Mouse (Mus musculus) B cell, adult 2 months (primary cell): ENCODE results near the gene Olig1.

Source experiments
- DNase-seq, 2 experiments: peaks; one replicate each; pipeline ENCODE4 v3.0.0; 2022

Gene Olig1

DNA sequence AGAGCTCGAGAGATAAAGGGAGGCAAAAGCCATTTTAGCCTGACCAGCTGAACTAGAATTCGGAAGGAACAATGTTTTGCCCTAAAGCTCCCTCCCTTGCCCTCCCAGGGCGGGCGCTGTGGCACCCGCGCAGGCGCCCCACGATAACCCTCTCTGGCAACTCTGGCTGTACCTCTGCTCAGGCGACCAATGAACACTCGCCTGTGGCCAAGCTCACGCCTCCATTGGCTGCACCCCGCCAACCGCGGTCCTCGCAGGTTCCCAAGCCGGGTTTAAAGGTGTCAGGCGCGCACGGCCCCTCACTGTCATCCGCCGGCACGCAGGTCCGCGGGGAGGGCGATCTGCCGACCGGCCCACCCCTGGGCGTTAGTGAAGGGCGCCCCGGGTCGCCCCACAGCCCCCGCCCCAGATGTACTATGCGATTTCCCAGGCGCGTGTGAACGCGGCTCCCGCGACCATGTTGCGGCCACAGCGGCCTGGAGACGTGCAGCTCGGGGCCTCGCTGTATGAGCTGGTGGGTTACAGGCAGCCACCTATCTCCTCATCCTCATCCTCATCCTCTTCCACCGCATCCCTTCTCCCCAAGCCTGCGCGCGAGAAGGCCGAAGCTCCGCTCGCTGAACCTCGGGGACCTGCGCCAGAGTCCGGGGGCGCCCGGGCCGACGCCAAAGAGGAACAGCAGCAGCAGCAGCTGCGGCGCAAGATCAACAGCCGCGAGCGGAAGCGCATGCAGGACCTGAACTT lies at the start of gene Olig1:
Gene Olig1 (plus strand): TSS at position 305 of the 744 bp plus-strand sequence.
- no peak for DNase-seq

DNA sequence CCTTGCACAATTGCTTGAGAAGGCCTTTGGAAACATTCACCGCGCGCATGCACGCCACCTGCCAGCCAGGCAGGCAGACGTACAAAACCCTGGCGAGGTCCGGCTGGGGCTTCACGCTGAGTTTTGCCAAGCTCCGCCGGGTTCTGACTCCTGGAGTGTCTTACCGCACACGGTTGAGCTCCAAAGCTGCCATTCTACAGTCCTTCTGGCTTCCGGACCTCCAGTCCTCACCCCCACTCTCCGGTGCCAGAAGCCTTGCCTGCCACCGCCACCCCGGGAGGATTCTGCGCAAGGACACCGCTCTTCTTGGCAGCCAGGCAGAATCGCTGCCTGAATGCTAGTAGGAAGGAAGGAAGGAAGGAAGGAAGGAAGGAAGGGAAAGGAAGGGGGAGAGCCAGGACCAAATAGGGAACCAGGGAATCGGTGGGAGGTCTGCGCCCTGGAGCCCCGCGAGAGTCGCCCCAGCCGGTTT lies 47.4 kb upstream of the Olig1 start:
- no peak for DNase-seq

DNA sequence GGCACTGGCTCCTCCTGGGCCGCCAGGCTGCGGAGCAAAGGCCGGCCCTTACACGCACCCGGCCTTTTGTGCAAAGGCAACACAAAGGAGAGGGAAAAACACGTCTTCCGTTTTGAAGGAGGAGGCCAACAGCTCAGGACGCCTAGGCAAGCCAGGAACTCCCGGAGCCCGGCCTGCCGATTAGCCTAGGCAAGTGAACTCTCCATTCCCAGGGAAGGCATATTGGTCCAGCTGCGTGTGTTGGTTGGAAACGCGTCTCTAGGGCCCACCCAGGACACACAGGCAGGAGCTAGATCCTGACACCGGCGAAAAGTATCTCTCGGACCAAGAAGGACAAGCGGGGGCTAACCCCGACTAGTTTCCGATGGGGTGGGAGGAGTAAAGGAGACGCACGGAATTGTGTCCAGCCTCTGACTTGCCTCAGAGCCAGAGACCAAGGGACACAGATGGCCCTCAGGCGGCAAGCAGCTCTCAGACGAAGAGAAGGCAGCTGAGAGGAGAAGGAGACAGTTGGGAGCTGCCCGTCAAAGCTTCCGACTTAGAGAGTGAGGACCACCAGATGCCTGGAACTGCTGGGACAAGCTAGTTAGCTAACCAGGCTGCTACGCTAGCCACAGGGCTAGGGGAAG lies 46.8 kb upstream of the Olig1 start:
- DNase-seq, result peak in 1 of 2 experiments; percentile 14

DNA sequence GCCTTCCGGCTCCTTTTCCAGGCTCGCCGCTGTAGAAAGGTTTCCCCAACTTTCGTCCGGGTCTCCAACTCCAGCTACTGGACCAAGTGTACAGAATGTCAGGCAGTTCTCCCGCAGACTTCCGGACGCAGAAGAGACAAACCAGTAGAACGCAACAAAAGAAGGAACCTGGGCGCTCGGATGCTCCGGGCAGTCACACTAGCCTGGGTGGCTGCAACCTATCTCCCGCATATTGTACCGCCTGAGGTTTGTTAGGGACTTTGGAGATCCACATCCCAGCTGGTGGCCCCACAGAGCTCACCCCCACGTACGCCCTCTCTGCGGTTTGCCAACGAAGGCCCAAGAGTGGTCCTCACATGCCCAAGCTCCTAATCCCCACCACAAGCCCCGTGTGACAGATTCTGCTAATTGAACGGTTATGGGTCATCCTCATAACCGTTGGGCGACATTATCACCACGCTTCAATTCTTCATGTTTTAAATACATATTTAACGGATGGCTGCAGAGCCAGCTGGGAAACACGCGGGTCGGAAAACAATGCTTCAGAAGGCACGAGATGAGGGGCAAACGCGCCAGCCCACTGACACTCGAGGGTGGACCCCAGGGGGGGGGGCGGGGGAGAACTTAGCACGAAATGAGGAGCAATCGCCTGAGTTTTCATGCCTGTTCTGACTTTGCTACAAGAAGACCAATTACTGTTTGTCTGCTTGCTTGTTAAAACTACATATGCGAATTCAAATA lies 46.1 kb upstream of the Olig1 start:
- no peak for DNase-seq

DNA sequence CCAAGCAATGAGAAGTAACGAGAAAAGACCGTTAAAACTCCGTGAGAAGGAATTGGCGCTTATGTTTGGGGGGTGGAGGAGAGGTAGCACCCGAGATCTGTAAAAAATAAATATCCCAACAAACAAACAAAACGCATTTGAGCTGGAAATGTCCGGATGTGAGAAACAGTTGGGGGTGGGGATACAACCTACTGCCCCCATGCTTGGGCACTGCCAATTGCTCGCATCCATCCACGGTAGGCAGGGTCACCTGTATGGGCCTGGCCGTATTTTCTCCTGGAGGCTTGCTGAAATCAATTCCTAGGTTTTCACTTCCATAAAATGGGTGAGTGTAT lies 45.5 kb upstream of the Olig1 start:
- DNase-seq, result no peak

DNA sequence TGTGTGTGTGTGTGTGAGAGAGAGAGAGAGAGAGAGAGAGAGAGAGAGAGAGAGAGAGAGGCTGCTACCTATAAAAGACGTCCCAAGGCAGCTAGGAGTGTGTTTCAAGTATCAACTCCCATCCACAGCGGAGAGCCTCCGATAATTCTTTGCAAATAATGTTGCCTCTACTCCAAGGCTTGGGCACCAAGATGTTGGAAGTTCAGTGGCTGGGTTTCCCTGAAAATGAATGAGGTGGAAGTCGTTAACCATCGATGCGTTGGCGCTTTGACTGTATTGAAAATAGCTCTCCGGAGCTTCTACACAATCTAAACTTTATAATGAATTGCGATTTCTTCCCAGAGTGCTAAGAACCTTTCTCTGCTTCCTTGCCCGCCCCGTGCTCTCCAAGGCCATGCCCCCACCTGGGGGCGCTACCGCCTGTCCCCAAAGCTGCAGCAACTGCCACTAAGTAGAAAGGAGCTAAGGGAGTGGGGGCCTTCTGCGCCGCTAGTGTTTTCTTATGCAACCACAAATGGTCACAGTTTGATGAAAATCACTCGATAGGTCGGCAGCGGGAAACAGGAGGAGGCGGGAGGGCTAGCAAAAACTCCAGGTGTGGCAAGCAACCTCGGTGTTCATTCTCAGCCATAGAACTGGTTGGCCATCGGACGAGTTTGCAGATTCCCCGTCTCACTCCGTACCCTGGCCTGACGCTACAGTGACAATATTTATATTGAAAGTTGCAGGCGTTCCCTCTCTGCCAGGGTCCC lies 44.9 kb upstream of the Olig1 start:
- peak; percentile 51 to 53 for DNase-seq

DNA sequence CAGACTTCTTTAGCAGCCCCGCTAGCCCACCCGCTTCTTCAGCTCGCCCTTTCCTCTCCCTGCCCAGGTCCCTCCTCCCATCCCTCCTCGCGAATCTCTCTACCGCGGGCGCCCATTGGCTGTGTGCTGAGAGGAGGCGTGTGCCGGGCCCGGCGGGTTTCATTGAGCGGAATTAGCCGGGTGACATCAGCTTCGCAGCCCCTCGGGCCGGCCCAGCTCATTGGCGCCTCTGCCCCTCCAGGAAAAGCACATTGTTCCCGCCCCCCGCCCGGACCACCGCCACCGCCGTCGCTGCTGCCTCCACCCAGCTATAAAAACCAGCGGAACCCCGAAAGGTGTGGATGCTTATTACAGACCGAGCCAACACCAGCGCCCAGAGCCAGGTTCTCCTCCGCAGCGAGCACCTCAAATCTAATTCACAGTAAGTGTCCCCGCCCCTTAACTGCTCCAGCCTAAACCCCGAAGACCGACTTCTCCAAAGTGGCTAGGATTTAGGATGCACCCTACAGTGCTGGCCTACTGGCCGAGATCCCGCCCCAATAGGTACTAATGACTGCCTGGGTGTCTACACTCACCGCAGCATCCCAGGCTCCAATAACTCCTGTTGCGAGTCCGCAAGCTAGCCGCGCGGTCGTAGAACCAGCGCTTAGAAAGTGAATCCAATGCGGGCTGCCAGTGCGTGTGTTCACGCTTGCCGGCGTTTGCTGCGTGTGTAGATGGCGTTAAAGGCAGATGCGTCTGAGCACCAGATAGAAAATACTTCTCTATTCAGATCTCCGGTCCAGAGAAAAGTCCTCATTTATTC lies 44.1 kb upstream of the Olig1 start, which contains the start of gene Olig2:
Gene Olig2 (plus strand): TSS at position 225 of the 805 bp plus-strand sequence.
- DNase-seq, result peak in 1 of 2 experiments; percentile 2

DNA sequence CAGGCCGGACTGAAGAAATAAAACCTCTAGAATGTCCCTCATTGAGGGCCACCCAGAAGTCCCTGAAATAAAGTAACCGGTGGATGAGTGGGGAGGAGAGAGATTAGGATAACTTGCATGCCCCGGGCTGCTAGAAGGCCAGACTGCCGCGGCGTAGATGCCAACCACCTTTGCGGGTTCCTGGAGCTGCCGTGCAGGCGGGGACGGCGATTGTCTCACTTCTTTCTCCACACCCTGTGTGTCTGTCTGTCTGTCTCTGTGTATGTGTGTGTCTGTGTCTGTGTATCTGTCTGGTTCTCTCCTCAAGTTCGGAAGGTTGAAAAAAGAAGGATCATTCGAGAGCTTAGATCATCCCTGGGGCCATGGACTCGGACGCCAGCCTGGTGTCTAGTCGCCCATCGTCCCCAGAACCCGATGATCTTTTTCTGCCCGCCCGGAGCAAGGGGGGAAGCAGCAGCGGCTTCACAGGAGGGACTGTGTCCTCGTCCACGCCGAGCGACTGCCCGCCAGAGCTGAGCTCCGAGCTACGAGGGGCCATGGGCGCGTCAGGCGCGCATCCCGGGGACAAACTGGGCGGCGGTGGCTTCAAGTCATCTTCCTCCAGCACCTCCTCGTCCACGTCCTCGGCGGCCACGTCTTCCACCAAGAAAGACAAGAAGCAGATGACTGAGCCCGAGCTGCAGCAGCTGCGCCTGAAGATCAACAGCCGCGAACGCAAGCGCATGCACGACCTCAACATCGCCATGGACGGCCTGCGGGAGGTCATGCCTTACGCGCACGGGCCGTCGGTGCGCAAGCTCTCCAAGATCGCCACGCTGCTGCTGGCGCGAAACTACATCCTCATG lies 43.3 kb upstream of the Olig1 start:
- DNase-seq, result no peak

DNA sequence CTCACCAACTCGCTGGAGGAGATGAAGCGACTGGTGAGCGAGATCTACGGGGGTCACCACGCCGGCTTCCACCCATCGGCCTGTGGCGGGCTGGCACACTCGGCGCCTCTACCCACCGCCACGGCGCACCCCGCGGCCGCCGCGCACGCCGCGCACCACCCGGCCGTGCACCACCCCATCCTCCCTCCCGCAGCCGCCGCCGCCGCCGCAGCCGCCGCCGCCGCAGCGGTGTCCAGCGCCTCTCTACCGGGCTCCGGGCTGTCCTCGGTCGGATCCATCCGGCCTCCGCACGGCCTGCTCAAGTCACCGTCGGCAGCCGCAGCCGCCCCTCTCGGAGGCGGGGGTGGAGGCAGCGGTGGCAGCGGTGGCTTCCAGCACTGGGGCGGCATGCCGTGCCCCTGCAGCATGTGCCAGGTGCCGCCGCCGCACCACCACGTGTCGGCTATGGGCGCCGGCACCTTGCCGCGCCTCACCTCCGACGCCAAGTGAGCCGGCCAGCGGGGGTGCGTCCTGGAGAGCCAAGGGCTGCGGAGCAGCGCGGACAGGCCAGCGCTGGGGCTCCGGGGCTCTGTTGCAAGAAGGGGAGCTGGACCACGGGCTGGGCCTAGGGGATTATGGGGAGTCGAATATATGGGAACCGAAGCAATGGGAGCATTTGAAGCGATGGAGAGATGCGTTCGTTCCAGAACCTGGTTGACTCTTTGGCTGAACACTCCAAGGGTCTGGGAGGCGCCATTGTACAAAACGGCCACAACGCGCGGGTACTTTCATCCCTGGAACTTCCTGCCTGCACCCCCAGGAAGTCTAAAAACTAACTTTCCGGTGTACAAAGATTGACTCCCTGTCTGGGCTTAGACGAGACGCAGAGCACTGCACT lies 42.5 kb upstream of the Olig1 start:
- DNase-seq, result peak in 1 of 2 experiments; percentile 10

DNA sequence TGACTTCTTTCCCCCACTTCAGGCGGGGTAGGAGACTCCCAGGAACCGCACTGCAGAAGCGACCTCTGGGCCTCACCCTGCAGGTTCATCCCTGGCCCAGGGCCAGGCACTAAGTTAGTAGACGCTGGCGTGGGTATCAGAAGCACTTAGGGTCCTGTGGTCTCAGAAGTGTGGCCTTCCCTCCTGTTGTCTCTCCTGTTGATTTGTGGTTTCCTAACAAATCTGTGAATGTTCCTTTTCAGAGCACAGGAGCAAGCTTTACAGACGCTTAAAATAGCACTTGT lies 41.9 kb upstream of the Olig1 start:
- DNase-seq, result no peak

DNA sequence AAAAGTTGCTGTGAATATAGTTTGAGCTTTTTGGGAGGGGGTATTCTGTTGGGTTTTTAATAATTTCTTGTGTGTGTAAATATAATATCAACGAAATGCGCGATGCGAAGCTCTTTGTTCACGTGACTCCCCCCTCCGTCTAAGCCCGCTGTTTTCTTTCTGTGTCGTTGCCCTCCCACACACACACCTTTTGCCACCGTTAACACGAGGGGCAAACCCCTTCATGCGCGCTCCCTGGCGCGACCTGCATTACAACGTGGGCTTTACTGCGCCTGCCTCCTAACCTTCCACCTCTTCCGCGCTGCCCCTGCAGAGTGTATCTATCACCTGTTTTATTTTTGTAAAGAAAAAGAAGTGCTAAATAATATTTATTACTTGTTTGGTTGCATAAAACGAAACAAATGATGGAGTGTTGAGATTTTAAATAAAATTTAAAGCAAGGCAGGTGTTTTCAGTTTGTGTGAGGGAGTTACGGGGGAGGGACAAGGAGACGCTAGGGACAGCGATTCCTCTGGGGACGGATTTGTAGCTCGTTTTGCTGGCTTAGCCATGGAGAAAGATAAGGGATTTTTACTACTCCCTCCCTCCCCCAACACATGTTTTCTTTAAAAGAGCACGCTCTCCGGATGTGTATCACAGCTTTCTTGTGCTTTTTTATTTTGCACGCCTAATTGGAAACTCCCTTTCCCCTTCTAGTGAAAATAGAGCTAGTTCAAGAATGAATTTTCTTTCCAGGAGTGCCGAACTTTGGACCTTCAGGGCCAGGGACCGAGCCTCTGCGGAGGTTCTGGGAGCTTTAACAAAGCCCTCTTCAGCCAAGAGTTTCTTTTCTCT lies 41.1 kb upstream of the Olig1 start:
- no peak for DNase-seq

DNA sequence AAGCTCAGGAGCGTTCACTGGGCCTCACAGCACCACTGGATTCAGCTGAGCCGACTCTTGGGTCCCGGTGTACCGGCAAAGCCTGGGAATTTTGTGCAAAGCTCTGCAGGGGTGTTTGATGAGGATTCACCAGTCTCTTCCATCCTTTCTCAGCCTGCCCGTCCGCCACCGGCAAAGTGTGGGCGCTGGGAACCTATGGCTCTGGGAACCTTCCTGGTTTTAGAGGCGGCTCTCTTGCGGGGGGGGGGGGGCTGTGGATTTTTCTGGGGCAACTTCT lies 40.6 kb upstream of the Olig1 start:
- no peak for DNase-seq

DNA sequence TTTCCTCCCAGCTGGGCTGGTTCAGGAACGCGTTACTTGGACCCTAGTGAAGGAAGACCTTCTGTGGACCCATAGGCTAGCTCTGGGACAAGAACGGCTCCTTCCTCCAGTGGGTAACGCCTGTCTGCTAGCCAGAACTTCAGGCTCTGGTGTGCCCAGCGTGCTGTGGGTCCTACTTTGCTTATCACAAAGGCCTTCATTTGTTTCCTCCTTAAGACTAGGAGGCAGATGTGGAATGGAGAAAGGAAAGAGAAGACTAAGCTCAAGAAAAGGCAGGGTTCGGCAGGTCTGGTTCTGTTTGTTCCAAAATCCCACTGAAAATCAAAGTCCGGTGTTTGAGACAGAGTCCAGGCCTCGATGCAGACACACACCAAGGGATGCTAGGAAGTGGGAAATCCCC lies 39.9 kb upstream of the Olig1 start:
- no peak for DNase-seq

DNA sequence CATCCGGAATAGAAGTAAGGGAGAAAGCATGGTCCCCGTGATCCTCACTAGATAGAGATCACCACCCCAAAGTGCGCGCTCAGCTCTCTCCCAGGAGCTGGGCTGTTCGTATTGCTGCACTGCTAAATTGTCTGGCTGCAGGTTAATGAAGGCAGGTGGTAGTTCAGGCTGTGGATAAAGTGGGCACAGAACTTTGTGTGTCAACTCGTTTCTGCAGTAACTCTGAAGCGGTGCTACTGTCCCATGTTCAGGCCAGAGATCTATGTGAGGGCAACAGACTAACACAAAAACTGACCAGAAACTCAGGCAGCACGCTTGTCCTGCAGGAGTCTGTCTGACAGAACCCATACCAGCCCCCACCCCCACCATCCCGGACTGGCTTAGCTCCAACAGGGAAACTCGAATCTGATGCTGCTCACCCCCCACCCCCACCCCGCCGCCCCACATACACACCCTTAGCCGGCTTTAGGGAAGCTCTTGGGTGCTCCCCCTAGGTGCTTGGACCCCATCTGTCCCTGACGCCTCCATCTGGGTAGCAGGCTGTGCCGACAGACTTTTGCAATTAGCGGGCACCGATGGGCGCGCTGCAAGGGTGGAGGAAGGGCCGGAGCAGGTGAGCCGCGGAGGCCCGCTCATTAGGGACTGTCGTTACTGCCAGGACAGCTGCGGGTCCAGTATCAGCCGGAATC lies 37.6 kb upstream of the Olig1 start:
- DNase-seq, result no peak

DNA sequence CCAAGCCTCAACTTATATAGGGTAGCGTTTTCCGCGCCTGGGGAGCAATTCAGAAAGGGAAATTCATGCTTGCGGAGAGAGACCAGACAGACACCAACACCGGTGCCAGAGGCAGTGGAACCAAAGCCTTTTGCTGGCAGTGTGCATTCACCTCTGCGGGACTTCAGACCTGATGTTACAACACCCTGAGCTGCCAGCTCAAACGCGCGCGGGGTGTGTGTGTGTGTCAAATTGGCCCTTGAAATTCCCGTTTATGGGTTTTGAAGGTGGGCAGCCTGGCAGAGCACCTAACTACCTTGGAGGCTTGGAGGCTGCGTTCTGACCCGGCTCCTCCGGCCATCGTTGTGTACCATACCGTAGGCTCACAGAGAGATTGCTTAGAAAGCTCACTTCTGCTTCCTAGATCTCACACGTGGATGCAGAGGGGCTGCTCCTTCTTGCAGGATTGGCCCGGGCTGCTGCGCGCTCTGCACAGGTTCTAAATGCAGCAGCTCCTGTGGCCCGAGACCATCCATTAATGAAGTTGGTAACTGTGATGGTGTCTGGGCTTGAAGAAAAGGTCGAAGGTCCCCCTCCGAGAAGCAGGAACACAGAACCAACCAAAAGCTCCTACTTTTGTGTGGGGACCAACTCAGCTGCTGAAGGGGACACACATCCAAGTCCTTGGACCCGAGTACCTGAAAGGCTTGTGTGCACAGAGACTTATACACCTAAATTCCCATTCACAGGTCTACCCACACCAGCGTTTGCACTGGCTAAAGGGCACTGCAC lies 36.9 kb upstream of the Olig1 start:
- DNase-seq, result no peak

DNA sequence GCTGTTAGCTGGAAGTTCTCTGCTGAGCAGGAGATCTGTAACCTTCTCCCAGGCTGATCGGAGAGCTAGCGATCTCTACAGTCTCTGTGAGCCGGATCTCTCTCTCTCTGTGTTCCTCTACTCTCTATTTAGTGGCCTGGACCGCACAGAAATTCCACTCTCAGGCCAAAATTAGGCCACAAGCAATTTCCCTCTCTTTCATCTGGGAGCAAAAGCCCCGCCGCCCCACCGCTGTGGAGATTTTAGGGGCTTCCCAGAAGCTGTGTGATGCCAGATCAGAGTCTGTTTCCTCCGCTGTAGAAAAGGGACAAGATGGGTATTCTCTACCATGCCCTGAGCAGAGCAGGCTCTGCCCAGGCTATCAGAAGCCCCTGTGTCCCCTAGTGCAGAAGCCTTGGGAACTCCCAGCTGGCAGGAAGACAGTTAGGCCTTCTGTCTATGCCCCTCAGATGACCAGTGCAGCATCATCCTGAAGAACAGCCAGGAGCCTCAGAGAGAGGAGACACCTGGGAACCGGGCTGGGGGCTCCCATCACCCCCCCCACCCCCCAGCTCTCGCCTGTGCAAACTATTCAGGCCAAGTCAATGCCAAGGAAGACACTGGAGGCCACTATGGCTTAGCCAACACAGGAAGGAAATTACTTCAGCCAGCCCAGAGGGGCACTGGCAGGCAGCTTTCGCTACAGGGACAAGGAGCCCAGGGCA lies 36.2 kb upstream of the Olig1 start:
- DNase-seq, result no peak

DNA sequence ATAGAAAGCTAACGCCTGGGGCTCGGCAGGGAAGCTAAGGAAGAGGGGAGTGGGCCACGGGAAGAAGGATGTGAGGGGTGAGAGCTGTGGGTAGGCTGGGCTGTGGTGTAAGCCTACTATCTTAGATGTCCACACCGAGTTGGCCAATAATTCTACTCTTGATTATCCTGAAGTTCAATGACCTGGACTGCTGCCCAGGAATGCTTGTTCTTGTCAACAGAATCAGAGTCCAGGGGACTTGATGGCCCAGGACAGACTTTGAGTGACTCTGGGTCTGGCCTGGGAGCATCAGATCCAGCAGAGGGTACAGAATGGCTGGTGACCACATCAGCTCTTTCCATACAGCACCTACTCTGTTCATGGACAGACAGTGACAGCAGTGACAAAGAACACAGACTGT lies 30.5 kb upstream of the Olig1 start:
- DNase-seq, result no peak

DNA sequence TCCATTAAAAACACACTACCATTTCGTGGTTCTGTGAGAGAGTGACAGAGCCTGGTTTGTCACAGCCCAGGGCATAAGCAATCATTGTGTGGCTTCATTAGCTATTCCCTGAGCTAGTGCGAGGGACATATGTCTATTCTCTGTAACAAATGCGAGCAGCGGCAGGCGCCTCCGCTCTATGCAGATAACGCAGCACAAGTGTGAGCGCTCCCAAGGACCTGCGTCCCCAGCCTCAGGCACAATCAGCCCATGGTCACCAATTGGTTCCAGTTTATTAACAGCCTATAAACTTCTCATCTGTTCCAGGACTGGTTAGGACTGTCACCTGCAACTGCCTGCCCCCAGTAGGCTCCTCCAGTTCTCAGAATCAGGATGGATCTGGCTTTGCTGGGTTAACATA lies 23.3 kb upstream of the Olig1 start:
- DNase-seq, result no peak
